Mouse (Mus musculus) forebrain, embryonic 13.5 days (tissue): Measurements from ENCODE around the gene Plcl1. TPM values are rescaled to one million over a fixed set of nuclear protein-coding genes. Genes with fewer than 3 reads are reported as not detected.

Experiments
- ATAC-seq: fragments of 200-750 bp; cut with Nextera tagmentation; 2 replicates; pipeline ENCODE4 v1.8.0; 2017
- H3K27ac ChIP-seq: fragments of 300-500 bp; sonication (generic); 2 replicates; pipeline ENCODE4 v1.5.1; 2015; ENCODE audit warnings: inconsistent platforms, mild to moderate bottlenecking, moderate library complexity
- H3K27me3 ChIP-seq: fragments of 300-500 bp; sonication (generic); 2 replicates; pipeline ENCODE4 v1.6.1; 2015; ENCODE audit warnings: mild to moderate bottlenecking, inconsistent platforms
- H3K36me3 ChIP-seq: fragments of 300-500 bp; sonication (generic); 2 replicates; pipeline ENCODE4 v1.6.1; 2015; ENCODE audit warnings: mild to moderate bottlenecking, inconsistent platforms; ENCODE audit not compliant: poor library complexity, severe bottlenecking
- H3K4me1 ChIP-seq: fragments of 300-500 bp; sonication (generic); 2 replicates; pipeline ENCODE4 v1.6.1; 2015; ENCODE audit warnings: inconsistent platforms
- H3K4me2 ChIP-seq: fragments of 300-500 bp; sonication (generic); 2 replicates; pipeline ENCODE4 v1.6.1; 2015; ENCODE audit warnings: inconsistent platforms, mild to moderate bottlenecking, moderate library complexity
- H3K4me3 ChIP-seq: fragments of 300-500 bp; sonication (generic); 2 replicates; pipeline ENCODE4 v1.5.1; 2015; ENCODE audit warnings: mild to moderate bottlenecking, inconsistent platforms
- H3K9ac ChIP-seq: fragments of 300-500 bp; sonication (generic); 2 replicates; pipeline ENCODE4 v1.6.1; 2015; ENCODE audit warnings: mild to moderate bottlenecking, inconsistent platforms
- H3K9me3 ChIP-seq: fragments of 300-500 bp; sonication (generic); replicated peaks from 2 replicates; pipeline ENCODE4 v1.6.1; 2016; ENCODE audit warnings: inconsistent platforms
- WGBS: fragments of 180-500 bp; shearing (Covaris S2); methylation state at CpG from one replicate; pipeline ENCODE4 v1.1.7; 2015; 5-methylcytosine and 5-hydroxymethylcytosine counted together
- polyA plus RNA-seq: library from polyadenylated mRNA; unstranded; fragments of >200 nt; fragmentation: Nextera tagmentation; extraction: Ambion mirVana; gene quantifications from 2 replicates; pipeline ENCODE4 v1.2.1, GENCODE M21; 2015

Gene Plcl1
- 4.1 and 4.4 TPM in 2 replicates for polyA plus RNA-seq

DNA sequence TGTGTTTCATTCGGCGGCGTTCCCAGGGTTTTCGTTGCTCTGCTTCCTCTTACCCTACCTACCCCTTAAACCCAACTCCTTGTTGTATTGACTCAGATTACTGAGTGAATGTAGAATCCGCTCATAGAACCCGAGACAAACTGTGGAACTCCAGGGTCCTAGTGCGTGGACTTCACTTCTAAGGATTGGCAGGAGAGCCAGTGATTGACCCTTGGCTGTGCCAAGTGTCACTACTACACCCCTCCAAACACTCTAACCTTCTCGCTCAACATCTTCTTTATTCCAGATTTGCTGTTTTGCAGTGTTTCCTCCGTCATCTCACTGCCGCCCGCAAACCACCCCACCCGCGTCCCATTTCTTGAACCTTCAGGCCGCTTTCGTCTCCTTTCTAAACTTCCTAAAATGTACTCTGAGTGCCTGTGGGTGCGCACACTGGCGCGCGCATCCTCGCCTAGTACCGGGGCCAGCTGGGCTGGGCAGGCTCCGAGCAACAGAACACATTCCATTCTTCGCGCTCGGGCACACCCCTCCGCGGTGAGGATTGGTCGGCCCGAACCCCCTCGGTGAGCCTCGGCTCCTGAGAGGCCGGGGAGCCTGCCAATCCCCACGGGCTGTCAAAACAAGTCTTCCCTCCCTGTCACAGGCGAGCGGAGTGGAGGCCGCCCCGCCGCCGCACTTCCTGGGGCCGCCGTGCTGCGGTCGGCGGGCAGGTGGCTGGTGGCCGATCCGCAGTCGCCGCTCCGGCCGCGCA is at the start of gene Plcl1:
Gene Plcl1, plus strand, starts transcription at position 650 of the 751 bp plus-strand sequence.
- Histone ChIP-seq H3K9ac (peak within 1 kb of the TSS; percentile 85), H3K27ac (peak within 1 kb of the TSS; percentile 66), H3K4me3 (peak within 1 kb of the TSS; percentile 82), H3K4me1 (peaks cover 22% of the 10 kb centered on the region), H3K4me2 (peak within 1 kb of the TSS; percentile 96), H3K36me3 (no peaks in the 10 kb centered on the region), H3K27me3 (0 out of 2 replicates have a peak, but pooled peaks cover 5% of the 10 kb centered on the region), H3K9me3 (no peaks in the 10 kb centered on the region)
- WGBS = 3% methylated on average over 48 of the region's 51 CpGs
- ATAC-seq = peak; percentile 99

DNA sequence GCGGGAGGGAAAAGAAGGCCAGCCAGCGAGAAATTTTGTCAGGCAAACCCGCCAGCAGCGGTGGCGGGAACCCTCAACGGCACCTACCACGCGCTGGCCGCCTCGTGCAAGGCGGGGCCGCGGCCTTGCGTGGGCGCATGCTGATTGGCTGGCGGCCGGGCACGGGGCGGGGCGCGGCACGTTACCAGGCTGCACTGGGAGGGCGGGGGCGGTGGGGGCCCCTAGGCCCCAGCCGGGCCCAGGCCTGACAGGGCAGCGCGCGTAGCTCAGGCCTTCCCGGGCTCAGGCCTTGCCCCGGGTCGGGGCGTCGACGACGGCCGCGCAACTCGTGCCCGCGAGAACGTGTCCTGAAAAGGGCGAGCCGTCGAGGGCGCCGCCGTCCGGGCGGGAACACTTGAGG is 43.1 kb upstream of the Plcl1 start:
- Histone ChIP-seq H3K9ac (no peak overlapping the region), H3K4me3 (peak overlapping the region; percentile 52), H3K4me2 (peak overlapping the region; percentile 66), H3K27ac (no peak overlapping the region), H3K36me3 (no peaks in the 10 kb centered on the region), H3K4me1 (peaks cover 6% of the 10 kb centered on the region; the same call in 1 of the 2 replicates), H3K27me3 (peaks cover 15% of the 10 kb centered on the region), H3K9me3 (peaks cover 11% of the 10 kb centered on the region)
- 45% methylated on average over 30 of the region's 49 CpGs for WGBS
- ATAC-seq = peak; percentile 61; the same call in 1 of the 2 replicates

DNA sequence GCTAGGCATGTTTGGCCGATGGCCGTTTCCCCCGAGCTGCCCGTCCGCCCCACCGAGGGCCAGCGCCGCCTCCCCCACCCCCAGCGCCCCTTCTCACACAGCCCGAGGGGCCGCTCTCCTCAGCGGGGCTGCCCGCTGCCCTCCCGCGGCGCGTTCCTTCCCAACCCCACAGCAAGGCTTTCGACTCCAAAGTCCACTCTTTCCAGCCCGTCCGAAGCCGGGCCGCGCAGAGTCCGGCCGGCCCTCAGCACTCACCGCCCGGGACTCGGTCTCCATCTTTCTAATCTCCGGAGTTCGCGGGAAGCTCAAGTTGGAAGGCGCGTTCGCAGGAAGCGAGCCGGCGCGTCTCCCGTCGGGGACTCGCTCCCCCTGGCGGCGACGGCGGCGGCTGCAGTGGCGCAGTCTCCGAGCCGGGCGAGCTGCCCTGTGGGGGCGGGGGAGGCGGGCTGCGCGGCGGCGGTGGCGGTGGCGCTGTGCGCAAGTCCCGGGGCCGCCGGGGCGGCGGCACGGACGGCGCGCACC is 42.6 kb upstream of the Plcl1 start, which contains the start of gene Boll:
Gene Boll, minus strand, starts transcription at position 426 of the 522 bp plus-strand sequence.
- no peak within 1 kb of the TSS for H3K27ac ChIP-seq
- H3K4me1 ChIP-seq = peaks cover 6% of the 10 kb centered on the region; the same call in 1 of the 2 replicates
- WGBS = 12% methylated on average over 57 of the region's 68 CpGs
- H3K4me2 ChIP-seq = peak within 1 kb of the TSS; percentile 66
- 0 out of 2 replicates have a peak within 1 kb of the TSS, but pooled peaks have one; percentile 35 for H3K9ac ChIP-seq
- H3K9me3 ChIP-seq = peaks cover 11% of the 10 kb centered on the region
- H3K36me3 ChIP-seq = no peaks in the 10 kb centered on the region
- H3K4me3 ChIP-seq = peak within 1 kb of the TSS; percentile 52
- ATAC-seq = peak; percentile 92
- H3K27me3 ChIP-seq = peaks cover 15% of the 10 kb centered on the region

DNA sequence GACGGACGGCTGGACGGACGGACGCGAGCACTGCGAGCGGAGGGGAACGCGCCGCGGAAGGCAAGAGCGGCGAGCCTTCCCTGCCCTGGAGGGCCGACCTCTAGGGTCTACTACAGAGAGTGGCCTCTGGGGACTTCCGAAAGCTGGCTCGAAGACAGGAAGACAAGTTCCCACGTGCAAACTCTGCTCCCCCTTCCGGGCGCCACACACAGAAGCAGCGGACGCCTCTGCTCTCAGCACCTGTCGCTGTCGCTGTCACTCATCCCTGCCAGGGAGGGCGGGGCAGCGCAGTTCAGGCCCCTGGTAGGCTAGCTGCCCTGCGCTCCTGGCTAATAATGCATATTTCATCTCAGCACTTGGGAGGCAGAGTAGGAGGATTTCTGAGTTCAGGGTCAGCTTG is 42.1 kb upstream of the Plcl1 start:
- Histone ChIP-seq H3K27ac (no peak overlapping the region), H3K4me3 (peak overlapping the region; percentile 52), H3K36me3 (no peaks in the 10 kb centered on the region), H3K9me3 (peaks cover 11% of the 10 kb centered on the region), H3K9ac (0 out of 2 replicates have a peak overlapping the region, but pooled peaks have one; percentile 35), H3K27me3 (peaks cover 15% of the 10 kb centered on the region), H3K4me1 (peaks cover 6% of the 10 kb centered on the region; the same call in 1 of the 2 replicates), H3K4me2 (peak overlapping the region; percentile 66)
- under 1% methylated on average over 27 of the region's 27 CpGs for WGBS
- peak; percentile 92 for ATAC-seq

GRCm38 (mm10) chr1:55372626-55373025 is 33.1 kb upstream of the Plcl1 start:
- no peak for ATAC-seq
- Histone ChIP-seq H3K4me2 (no peak overlapping the region), H3K9me3 (no peaks in the 10 kb centered on the region), H3K27ac (no peak overlapping the region), H3K27me3 (no peaks in the 10 kb centered on the region), H3K36me3 (no peaks in the 10 kb centered on the region), H3K9ac (no peak overlapping the region), H3K4me3 (no peak overlapping the region), H3K4me1 (no peaks in the 10 kb centered on the region)
- WGBS = 88% methylated on average over 3 of the region's 3 CpGs

- H3K4me3 ChIP-seq = no peak overlapping the region
- H3K9me3 ChIP-seq = no peaks in the 10 kb centered on the region
- 79% methylated on average over 2 of the region's 2 CpGs for WGBS
- H3K27me3 ChIP-seq = no peaks in the 10 kb centered on the region
- H3K27ac ChIP-seq = no peak overlapping the region
- no peak for ATAC-seq
- H3K36me3 ChIP-seq = no peaks in the 10 kb centered on the region
- H3K4me2 ChIP-seq = no peak overlapping the region
- H3K4me1 ChIP-seq = no peaks in the 10 kb centered on the region
- no peak overlapping the region for H3K9ac ChIP-seq
Measured at GRCm38 (mm10) chr1:55380527-55380926, 25.2 kb upstream of the Plcl1 start.

GRCm38 (mm10) chr1:55383114-55383773 is 22.5 kb upstream of the Plcl1 start:
- 4% methylated on average over 9 of the region's 9 CpGs for WGBS
- Histone ChIP-seq H3K4me1 (no peaks in the 10 kb centered on the region), H3K4me3 (no peak overlapping the region), H3K4me2 (no peak overlapping the region), H3K36me3 (no peaks in the 10 kb centered on the region), H3K27ac (no peak overlapping the region), H3K9me3 (no peaks in the 10 kb centered on the region), H3K9ac (no peak overlapping the region), H3K27me3 (no peaks in the 10 kb centered on the region)
- peak; percentile 88 for ATAC-seq

GRCm38 (mm10) chr1:55399891-55400290 is 5.8 kb upstream of the Plcl1 start:
- ATAC-seq = peak; percentile 58; the same call in 1 of the 2 replicates
- no peaks in the 10 kb centered on the region for H3K36me3 ChIP-seq
- H3K9ac ChIP-seq = no peak overlapping the region
- 0 out of 2 replicates have a peak, but pooled peaks cover 5% of the 10 kb centered on the region for H3K27me3 ChIP-seq
- no peaks in the 10 kb centered on the region for H3K9me3 ChIP-seq
- WGBS = 48% methylated on average over 5 of the region's 5 CpGs
- H3K4me2 ChIP-seq = no peak overlapping the region
- no peak overlapping the region for H3K4me3 ChIP-seq
- H3K4me1 ChIP-seq = peaks cover 3% of the 10 kb centered on the region
- no peak overlapping the region for H3K27ac ChIP-seq

- peaks cover 22% of the 10 kb centered on the region for H3K4me1 ChIP-seq
- H3K4me2 ChIP-seq = no peak overlapping the region
- no peak for ATAC-seq
- no peak overlapping the region for H3K4me3 ChIP-seq
- H3K9ac ChIP-seq = no peak overlapping the region
- H3K36me3 ChIP-seq = no peaks in the 10 kb centered on the region
- 4% methylated on average over 3 of the region's 3 CpGs for WGBS
- H3K9me3 ChIP-seq = no peaks in the 10 kb centered on the region
- H3K27me3 ChIP-seq = 0 out of 2 replicates have a peak, but pooled peaks cover 5% of the 10 kb centered on the region
- no peak overlapping the region for H3K27ac ChIP-seq
Measured at GRCm38 (mm10) chr1:55404439-55404838, 1.3 kb upstream of the Plcl1 start.

- Histone ChIP-seq H3K4me3 (peak overlapping the region; percentile 82), H3K27me3 (0 out of 2 replicates have a peak, but pooled peaks cover 5% of the 10 kb centered on the region), H3K9me3 (no peaks in the 10 kb centered on the region), H3K4me2 (peak overlapping the region; percentile 96), H3K27ac (peak overlapping the region; percentile 66), H3K4me1 (peaks cover 22% of the 10 kb centered on the region), H3K36me3 (no peaks in the 10 kb centered on the region), H3K9ac (peak overlapping the region; percentile 85)
- 0% methylated on average over 42 of the region's 42 CpGs for WGBS
- peak; percentile 67 for ATAC-seq
Measured at GRCm38 (mm10) chr1:55406023-55406413, 297 bp downstream of the Plcl1 start.

DNA sequence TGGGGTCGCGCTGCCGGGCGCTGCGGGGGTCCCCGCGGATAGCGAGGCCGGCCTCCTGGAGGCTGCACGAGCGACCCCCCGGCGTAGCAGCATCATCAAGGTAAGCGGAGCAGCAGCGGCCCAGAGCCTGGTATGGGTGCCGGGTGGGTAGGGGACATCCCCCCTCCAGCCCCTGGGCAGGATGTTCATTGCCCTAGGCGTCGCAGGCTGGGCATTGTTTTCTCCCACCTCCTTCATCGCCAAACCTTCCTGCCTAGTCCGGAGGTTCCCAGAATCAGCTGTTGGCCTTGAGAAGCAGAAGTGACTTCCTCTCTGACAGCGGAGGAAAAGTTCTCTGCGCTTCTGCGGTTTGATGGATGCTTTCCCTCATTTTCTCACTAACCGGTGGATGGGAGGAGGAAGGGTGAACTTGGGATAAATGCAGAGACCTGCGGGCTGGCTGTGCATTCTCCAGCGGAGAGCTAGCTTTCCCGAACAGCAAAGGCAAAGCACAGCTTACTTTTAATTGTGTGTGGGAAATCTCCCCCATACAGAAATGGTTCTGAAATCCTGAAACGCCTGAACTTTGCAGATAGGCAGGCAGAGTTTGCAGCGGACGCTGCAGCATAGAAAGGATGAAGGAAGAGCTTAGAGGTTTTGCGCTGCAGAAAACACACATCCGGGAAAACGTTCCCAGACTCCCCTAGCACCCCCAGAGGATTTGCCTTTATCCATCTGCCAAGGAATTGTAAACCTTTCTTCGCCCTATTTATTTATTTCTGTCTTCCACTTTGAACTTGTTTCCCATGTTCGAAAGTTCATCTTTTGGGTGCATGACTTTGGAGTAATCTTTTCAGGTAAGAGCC is 1.0 kb downstream of the Plcl1 start:
- Histone ChIP-seq H3K36me3 (no peaks in the 10 kb centered on the region), H3K4me1 (peaks cover 22% of the 10 kb centered on the region), H3K27me3 (0 out of 2 replicates have a peak, but pooled peaks cover 5% of the 10 kb centered on the region), H3K4me3 (peak overlapping the region; percentile 82), H3K4me2 (peak overlapping the region; percentile 96), H3K27ac (peak overlapping the region; percentile 66), H3K9ac (peak overlapping the region; percentile 85), H3K9me3 (no peaks in the 10 kb centered on the region)
- WGBS = 4% methylated on average over 32 of the region's 35 CpGs
- ATAC-seq = no peak; the same call in 1 of the 2 replicates
